In genomic region chr11:69419443-69419812, GRCm38 (mm10) we compare ENCODE assay signal across 1 mouse cellular context.
TF ChIP-seq lines count a peak whose summit lies in the region.

No protein-coding gene starts in this region.

TF ChIP-seq in C2C12, 6 proteins besides CTCF, POLR2A, EP300 and RAD21 (continued from another document):
- TF ChIP-seq FOSL1 (IDR thresholded peaks at IDR 0.05; ENCODE audit: insufficient read depth, low read length, poor library complexity, severe bottlenecking) (no peak), MYOD1 (IDR thresholded peaks at IDR 0.05; ENCODE audit: control insufficient read depth, insufficient read length, low read depth) (no peak), USF1 (IDR thresholded peaks at IDR 0.05; ENCODE audit: low read depth) (no peak), MYOG (IDR thresholded peaks at IDR 0.05; ENCODE audit: control insufficient read depth, extremely low read depth, insufficient read length) (no peak), CEBPB (IDR thresholded peaks at IDR 0.05; ENCODE audit: low read depth) (no peak)
